Mouse (Mus musculus): ENCODE results near the gene Ube2u.

The Ube2u gene

GRCm38 (mm10) chr4:100547905-100548304 is 69.3 kb downstream of the Ube2u start:
- no peak for DNase-seq (ENCODE audit: low spot score)

- DNase-seq (ENCODE audit: low spot score) = no peak
Measured at GRCm38 (mm10) chr4:100553296-100553695, 74.6 kb downstream of the Ube2u start.

- DNase-seq (ENCODE audit: low spot score) = no peak
Measured at GRCm38 (mm10) chr4:100588236-100589206, 109.9 kb downstream of the Ube2u start.

- no peak for DNase-seq (ENCODE audit: low spot score)
Measured at GRCm38 (mm10) chr4:100595771-100596170, 117.1 kb downstream of the Ube2u start.

- DNase-seq (ENCODE audit: low spot score) = no peak
Measured at GRCm38 (mm10) chr4:100596630-100597029, 118.0 kb downstream of the Ube2u start.

GRCm38 (mm10) chr4:100597049-100597448 is 118.4 kb downstream of the Ube2u start:
- DNase-seq (ENCODE audit: low spot score) = no peak

Measured in T-cell, adult 2 months (primary cell).